Mouse (Mus musculus) intestine, postnatal 0 days (tissue): ENCODE measurements around the gene Dao. TPM values are rescaled to one million over a fixed set of nuclear protein-coding genes. Genes with fewer than 3 reads are reported as not detected.

Experiments
- ATAC-seq: fragments of 200-750 bp; cut with Nextera tagmentation; 2 replicates; pipeline ENCODE4 v1.8.0; 2017; ENCODE audit warnings: mild to moderate bottlenecking, moderate TSS enrichment, moderate library complexity
- H3K27ac ChIP-seq: fragments of 300-500 bp; sonication (generic); 2 replicates; pipeline ENCODE4 v1.5.1; 2014; ENCODE audit warnings: mild to moderate bottlenecking, low read depth, low read length, moderate library complexity
- H3K27me3 ChIP-seq: fragments of 300-500 bp; sonication (generic); replicated peaks from 2 replicates; pipeline ENCODE4 v1.6.1; 2014; ENCODE audit warnings: low read length, mixed read lengths; ENCODE audit not compliant: control insufficient read depth, insufficient read depth
- H3K36me3 ChIP-seq: fragments of 300-500 bp; sonication (generic); 2 replicates; pipeline ENCODE4 v1.6.1; 2014; ENCODE audit warnings: mild to moderate bottlenecking, moderate library complexity; ENCODE audit not compliant: control insufficient read depth, insufficient read depth
- H3K4me1 ChIP-seq: fragments of 300-500 bp; sonication (generic); replicated peaks from 2 replicates; pipeline ENCODE4 v1.6.1; 2014; ENCODE audit warnings: antibody characterized with exemption, low read length, mixed read lengths; ENCODE audit not compliant: control insufficient read depth, insufficient read depth
- H3K4me2 ChIP-seq: fragments of 300-500 bp; sonication (generic); replicated peaks from 2 replicates; pipeline ENCODE4 v1.6.1; 2014; ENCODE audit warnings: low read depth, mild to moderate bottlenecking, moderate library complexity
- H3K4me3 ChIP-seq: fragments of 300-500 bp; sonication (generic); 2 replicates; pipeline ENCODE4 v1.5.1; 2014; ENCODE audit warnings: low read depth, low read length
- H3K9ac ChIP-seq: fragments of 300-500 bp; sonication (generic); 2 replicates; pipeline ENCODE4 v1.6.1; 2014; ENCODE audit warnings: mild to moderate bottlenecking, low read depth, low read length
- H3K9me3 ChIP-seq: fragments of 300-500 bp; sonication (generic); 2 replicates; pipeline ENCODE4 v1.6.1; 2016; ENCODE audit warnings: mixed run types; ENCODE audit not compliant: control insufficient read depth
- CTCF ChIP-seq: sonication (generic); IDR thresholded peaks from 2 replicates; pipeline ENCODE4 v1.5.1; 2016; ENCODE audit warnings: low read depth, mild to moderate bottlenecking, control low read depth, antibody characterized with exemption, moderate library complexity
- WGBS: fragments of 180-500 bp; shearing (Covaris S2); extraction: QIAGEN DNeasy Blood & Tissue Kit; methylation state at CpG from one replicate; pipeline ENCODE4 v1.1.7; 2014; 5-methylcytosine and 5-hydroxymethylcytosine counted together
- polyA plus RNA-seq: library from polyadenylated mRNA; unstranded; fragments of >200 nt; fragmentation: Nextera tagmentation; extraction: Ambion mirVana; gene quantifications from 2 replicates; pipeline ENCODE4 v1.2.1, GENCODE M21; 2015

Gene Dao
- polyA plus RNA-seq: 18.2 and 23.2 TPM in 2 replicates

GRCm38 (mm10) chr5:114003542-114003941 is at the start of gene Dao:
Gene Dao (plus strand): TSS chr5:114003703.
- WGBS: 36% methylated on average over 3 of the region's 5 CpGs
- 0 out of 2 replicates have a peak, but pooled peaks have one; percentile 24 for ATAC-seq
- peak within 1 kb of the TSS; percentile 49 for H3K4me2 ChIP-seq
- H3K9me3 ChIP-seq: no peaks in the 10 kb centered on the region
- no peaks in the 10 kb centered on the region for H3K36me3 ChIP-seq
- H3K27me3 ChIP-seq: no peaks in the 10 kb centered on the region
- H3K4me1 ChIP-seq: peaks cover 9% of the 10 kb centered on the region; the same call in 1 of the 2 replicates
- 0 out of 2 replicates have a peak within 1 kb of the TSS, but pooled peaks have one; percentile 3 for H3K9ac ChIP-seq
- no peak for TF ChIP-seq CTCF
- no peak within 1 kb of the TSS for H3K4me3 ChIP-seq
- peak within 1 kb of the TSS; percentile 55; the same call in 1 of the 2 replicates for H3K27ac ChIP-seq

- peak; percentile 34; the same call in 1 of the 2 replicates for ATAC-seq
- no peak overlapping the region for H3K9ac ChIP-seq
- no peaks in the 10 kb centered on the region for H3K4me1 ChIP-seq
- no peaks in the 10 kb centered on the region for H3K9me3 ChIP-seq
- no peak overlapping the region for H3K4me2 ChIP-seq
- H3K27ac ChIP-seq: no peak overlapping the region
- no peaks in the 10 kb centered on the region for H3K27me3 ChIP-seq
- peak; percentile 98 for TF ChIP-seq CTCF
- WGBS: 11% methylated on average over 7 of the region's 7 CpGs
- no peak overlapping the region for H3K4me3 ChIP-seq
- peaks cover 59% of the 10 kb centered on the region for H3K36me3 ChIP-seq
These were observed 49.1 kb upstream of the Dao start for GRCm38 (mm10) chr5:113954421-113954820.

GRCm38 (mm10) chr5:113955281-113955680 is 48.2 kb upstream of the Dao start:
- 85% methylated on average over 5 of the region's 5 CpGs for WGBS
- Histone ChIP-seq H3K27ac (no peak overlapping the region), H3K9me3 (no peaks in the 10 kb centered on the region), H3K4me2 (no peak overlapping the region), H3K4me3 (no peak overlapping the region), H3K36me3 (peaks cover 50% of the 10 kb centered on the region), H3K27me3 (no peaks in the 10 kb centered on the region), H3K9ac (no peak overlapping the region), H3K4me1 (no peaks in the 10 kb centered on the region)
- TF ChIP-seq CTCF: no peak
- ATAC-seq: no peak

- Histone ChIP-seq H3K27ac (no peak overlapping the region), H3K9ac (no peak overlapping the region), H3K4me1 (no peaks in the 10 kb centered on the region), H3K4me2 (no peak overlapping the region), H3K4me3 (no peak overlapping the region), H3K9me3 (no peaks in the 10 kb centered on the region), H3K36me3 (peaks cover 47% of the 10 kb centered on the region), H3K27me3 (no peaks in the 10 kb centered on the region)
- TF ChIP-seq CTCF: no peak
- no peak for ATAC-seq
- 91% methylated on average over 8 of the region's 8 CpGs for WGBS
These were observed 47.8 kb upstream of the Dao start for GRCm38 (mm10) chr5:113955691-113956090.

- Histone ChIP-seq H3K9ac (no peak overlapping the region), H3K4me2 (no peak overlapping the region), H3K27ac (no peak overlapping the region), H3K4me3 (no peak overlapping the region), H3K36me3 (peaks cover 40% of the 10 kb centered on the region), H3K4me1 (no peaks in the 10 kb centered on the region), H3K27me3 (no peaks in the 10 kb centered on the region), H3K9me3 (no peaks in the 10 kb centered on the region)
- WGBS: 3% methylated on average over 4 of the region's 4 CpGs
- ATAC-seq: peak; percentile 58
- TF ChIP-seq CTCF: peak; percentile 95
These were observed 47.0 kb upstream of the Dao start for GRCm38 (mm10) chr5:113956510-113956909.

GRCm38 (mm10) chr5:113959039-113959438 is 44.5 kb upstream of the Dao start:
- H3K4me1 ChIP-seq: no peaks in the 10 kb centered on the region
- H3K4me3 ChIP-seq: no peak overlapping the region
- no peak for ATAC-seq
- no peaks in the 10 kb centered on the region for H3K9me3 ChIP-seq
- no peaks in the 10 kb centered on the region for H3K27me3 ChIP-seq
- WGBS: 42% methylated on average over 6 of the region's 6 CpGs
- no peak for TF ChIP-seq CTCF
- H3K36me3 ChIP-seq: peaks cover 25% of the 10 kb centered on the region
- no peak overlapping the region for H3K27ac ChIP-seq
- no peak overlapping the region for H3K9ac ChIP-seq
- no peak overlapping the region for H3K4me2 ChIP-seq

- Histone ChIP-seq H3K27ac (no peak overlapping the region), H3K4me2 (no peak overlapping the region), H3K27me3 (no peaks in the 10 kb centered on the region), H3K4me3 (no peak overlapping the region), H3K9me3 (no peaks in the 10 kb centered on the region), H3K9ac (no peak overlapping the region), H3K4me1 (no peaks in the 10 kb centered on the region), H3K36me3 (peaks cover 32% of the 10 kb centered on the region)
- TF ChIP-seq CTCF: no peak
- WGBS: 76% methylated on average over 7 of the region's 8 CpGs
- no peak for ATAC-seq
These were observed 43.1 kb upstream of the Dao start for GRCm38 (mm10) chr5:113960416-113960815.
